Mouse (Mus musculus) spleen, embryonic (tissue): ENCODE measurements around the gene Bad.

Experiments used
- CTCF ChIA-PET: fragments of 350-600 bp; sonication (Branson Sonifier 250); formaldehyde crosslinking; loops from one replicate; lab custom pipeline; 2022; lab: Charles Lee

Bad gene

DNA sequence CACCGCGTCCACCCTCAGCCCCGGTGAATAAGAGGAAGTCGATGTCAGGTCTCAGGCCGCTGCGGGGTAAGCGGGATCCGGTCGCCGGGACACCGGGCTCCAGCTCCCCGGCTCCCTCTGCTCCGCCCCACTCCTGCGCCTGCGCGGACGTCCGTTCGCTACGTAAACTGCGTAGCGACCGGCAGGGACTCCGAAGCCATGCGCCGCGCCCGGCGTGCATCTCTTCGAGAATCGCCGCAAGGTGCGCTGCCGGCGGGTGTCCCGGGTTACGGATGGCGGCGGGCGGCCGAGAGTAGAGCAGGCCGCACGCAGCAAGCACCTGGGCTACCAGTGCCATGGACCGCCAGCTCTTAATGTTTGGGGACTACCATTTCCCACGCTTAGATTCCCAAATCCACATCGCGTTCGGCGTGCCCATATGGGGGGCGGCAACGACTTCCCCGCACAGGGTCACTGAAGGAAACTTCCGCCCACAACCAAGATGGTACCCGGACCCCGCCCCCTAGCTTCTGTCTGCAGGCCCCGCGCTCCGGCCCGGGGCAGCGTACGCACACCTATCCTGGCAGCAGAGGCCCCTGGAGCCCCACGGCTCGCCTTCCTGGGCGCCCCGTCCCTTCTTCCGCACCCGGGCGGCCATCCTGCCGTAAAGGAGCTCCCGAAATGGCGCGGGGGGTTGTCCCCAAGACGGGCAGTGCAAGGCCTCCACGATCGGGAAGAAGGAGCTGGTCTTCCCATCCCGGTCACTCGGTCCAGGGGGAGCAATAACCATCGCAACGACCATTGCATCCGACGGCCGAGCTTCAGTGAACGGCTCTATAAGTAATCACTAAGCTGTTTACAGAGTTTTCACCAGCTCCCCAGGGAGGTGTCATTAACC lies at the start of gene Bad:
Gene Bad (plus strand): TSS at position 490 of the 877 bp plus-strand sequence.
- CTCF ChIA-PET: interaction anchor here (1.1 to 1.9 kb wide), 2 partner anchors 12 to 29 kb away, joined by 4 to 10 read pairs; no protein-coding TSS in a partner anchor

GRCm38 (mm10) chr19:6892512-6892911 lies 49.1 kb upstream of the Bad start:
- CTCF ChIA-PET: no interaction called here

GRCm38 (mm10) chr19:6893731-6894451 lies 47.8 kb upstream of the Bad start:
- CTCF ChIA-PET: no interaction called here

DNA sequence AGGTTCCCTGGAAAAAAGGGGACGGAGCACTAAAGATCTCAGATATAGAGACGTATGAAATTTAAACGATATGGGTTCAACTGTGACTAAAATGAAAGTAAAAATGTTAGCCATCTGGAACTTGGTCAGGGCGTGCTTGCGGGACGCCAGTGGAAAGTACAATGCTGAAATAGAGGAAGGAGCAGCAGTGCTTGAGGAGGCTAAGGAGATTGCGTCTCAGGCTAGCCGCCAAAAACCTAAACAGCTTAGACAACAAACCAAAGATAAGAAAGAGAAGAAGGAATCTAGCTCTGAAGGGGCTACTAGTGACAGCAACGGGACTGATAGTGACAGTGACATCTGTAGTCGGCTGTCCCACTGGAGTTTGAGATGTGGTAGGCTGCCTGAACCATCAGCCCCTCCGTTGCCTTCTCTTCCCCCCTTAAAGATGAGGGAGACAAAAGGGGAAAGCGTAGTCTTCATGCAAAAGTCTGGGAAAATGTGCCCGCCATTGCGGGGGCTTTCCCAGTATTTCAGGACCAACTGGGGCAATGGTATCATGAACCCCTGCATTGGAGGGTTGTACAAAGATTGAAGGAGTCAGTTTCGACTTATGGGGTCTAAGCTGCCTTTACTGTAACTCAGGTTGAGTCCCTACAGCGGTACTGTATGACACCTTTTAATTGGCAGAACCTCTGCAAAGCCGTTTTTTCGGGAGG lies 45.9 kb upstream of the Bad start:
- CTCF ChIA-PET: interaction anchor here (0.6 kb wide), 1 partner anchor 920 kb away, joined by 8 read pairs; no protein-coding TSS in a partner anchor

DNA sequence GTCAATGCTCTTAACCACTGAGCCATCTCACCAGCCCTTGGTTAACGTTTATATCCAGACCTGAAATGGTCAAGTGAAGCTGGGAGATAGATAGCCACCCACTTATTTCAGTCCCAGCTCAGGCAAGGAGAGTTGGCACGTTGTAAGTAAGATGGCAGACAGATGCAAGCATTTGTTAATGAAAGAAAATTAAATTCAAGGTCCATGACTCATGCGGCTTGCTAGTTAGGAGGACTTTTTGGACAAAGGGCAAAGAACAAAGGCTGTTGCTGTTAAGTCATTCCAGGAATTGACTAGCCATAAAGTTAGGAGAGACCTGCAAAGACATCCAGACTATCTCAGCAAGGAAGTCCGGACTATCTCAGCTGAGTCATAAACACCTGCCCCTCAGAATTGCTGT lies 42.0 kb upstream of the Bad start:
- CTCF ChIA-PET: no interaction called here

DNA sequence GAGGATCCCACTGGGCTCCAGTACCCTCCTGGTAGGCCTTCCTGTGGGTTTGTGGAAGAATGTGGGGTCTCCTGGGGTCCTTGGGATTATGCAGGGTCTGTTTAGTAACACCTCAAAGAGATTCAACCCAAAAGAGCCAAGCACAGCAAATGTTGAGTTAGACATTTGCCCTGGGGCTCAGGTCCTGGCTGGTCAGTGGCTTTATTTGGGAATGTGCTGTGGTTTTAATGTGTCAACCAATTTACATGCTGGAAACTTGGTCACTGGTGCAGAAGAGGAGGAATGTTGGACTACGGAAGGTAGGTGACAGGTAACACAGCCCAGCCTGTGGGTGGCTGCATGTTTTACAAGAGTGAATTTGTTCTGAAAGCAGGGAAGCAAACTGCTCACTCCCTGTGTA lies 38.6 kb upstream of the Bad start:
- CTCF ChIA-PET: no interaction called here

DNA sequence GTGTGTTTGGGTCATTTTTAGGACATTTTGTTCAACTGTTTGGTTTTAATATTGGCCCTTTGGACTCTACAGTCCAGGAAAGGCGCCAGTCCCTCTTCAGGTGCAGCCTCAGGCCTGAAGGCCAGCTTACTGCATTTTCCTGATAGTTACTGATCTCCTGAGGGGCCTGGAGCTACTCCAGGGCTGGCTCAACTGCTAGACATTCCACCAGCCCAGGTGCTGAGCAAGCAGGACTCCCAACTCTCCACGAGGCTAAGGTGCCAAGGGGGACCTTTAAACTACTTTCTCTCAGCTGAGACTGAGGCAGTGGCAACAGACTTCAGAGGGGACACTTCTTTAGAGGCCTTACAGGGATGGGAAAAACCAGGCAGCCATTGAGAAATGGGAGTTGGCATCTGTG lies 36.8 kb upstream of the Bad start:
- CTCF ChIA-PET: no interaction called here

DNA sequence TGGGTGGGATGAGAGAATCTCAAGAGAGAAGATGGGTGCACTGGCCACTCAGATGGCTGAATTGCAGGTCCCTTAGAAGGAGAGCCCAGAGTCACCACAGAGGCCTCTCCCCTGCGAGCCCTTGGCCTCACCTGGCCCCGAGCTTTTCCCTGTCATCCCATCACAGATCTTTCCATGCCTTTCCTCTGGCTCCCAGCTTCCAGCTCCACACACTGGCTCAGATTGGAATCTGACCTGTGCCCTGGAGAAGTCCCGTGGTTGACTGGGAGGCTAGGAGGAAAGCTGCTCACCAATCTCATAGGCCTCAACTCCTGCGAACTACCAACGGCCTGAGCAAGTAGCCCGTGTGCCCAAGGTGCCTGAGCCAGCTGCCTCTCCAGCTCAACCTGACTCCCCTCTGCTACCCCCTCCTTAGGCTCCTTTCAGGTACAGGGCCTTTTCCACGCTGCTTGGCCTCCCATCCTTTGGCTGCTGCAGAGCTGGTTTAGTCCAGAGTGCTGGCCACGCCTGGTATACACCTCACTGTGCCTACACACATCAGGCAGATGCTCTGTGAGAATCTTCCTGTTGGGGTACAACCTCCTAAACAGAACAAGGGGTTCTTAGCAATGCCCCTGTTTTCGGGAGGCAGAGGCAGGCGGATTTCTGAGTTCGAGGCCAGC lies 36.0 kb upstream of the Bad start:
- CTCF ChIA-PET: no interaction called here

GRCm38 (mm10) chr19:6906199-6906598 lies 35.5 kb upstream of the Bad start:
- CTCF ChIA-PET: no interaction called here

DNA sequence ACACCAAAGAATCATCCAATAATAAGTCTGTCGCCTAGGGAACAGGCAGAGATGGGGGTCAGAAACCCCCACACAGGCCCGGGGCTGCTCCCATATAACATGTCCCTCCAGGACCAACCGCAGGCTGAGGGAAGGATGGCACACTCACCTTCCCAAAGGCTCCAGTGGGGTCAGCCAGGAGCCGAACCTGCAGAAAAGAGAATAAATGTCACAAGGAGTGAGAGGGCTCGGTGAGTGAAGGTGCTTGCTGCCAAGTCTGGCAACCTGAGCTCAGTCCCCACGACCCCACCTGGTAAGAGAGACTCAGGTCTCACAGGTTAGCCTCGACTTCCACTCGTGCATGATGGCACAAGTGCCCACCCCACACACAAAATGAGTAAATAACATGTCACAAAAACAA lies 34.6 kb upstream of the Bad start:
- CTCF ChIA-PET: no interaction called here

- CTCF ChIA-PET: no interaction called here
Measured at GRCm38 (mm10) chr19:6907811-6908540, 33.7 kb upstream of the Bad start.

DNA sequence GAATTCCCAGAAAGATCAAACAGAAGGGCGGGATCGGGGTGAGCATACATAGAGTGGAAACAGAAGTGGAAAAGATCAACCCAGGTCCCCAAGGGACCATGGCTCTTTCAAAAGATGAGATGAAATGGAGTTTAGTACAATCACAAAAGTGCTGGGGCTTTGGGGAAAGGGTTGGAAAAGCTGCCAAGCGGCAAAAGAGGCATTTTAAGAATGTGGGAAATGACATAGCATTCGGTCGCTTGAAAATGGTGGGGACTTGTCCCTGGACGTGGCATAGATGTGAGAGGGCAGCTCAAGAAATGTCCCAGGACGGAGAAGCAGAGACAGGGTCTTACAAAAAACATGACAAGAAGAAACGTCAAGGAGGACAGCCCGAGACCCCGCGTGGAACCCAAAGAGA lies 32.6 kb upstream of the Bad start:
- CTCF ChIA-PET: no interaction called here

GRCm38 (mm10) chr19:6909507-6910289 lies 32.0 kb upstream of the Bad start, which contains the start of the genes Trmt112 and Prdx5:
Gene Trmt112 (plus strand): TSS chr19:6909698.
Gene Prdx5 (minus strand): TSS chr19:6910106.
- CTCF ChIA-PET: interaction anchor here (0.5 to 0.6 kb wide), 2 partner anchors 27 to 256 kb away, joined by 3 to 4 read pairs; no protein-coding TSS in a partner anchor

GRCm38 (mm10) chr19:6910306-6910705 lies 31.4 kb upstream of the Bad start:
- CTCF ChIA-PET: interaction anchor here (0.5 to 0.6 kb wide), 2 partner anchors 26 to 256 kb away, joined by 3 to 4 read pairs; no protein-coding TSS in a partner anchor

DNA sequence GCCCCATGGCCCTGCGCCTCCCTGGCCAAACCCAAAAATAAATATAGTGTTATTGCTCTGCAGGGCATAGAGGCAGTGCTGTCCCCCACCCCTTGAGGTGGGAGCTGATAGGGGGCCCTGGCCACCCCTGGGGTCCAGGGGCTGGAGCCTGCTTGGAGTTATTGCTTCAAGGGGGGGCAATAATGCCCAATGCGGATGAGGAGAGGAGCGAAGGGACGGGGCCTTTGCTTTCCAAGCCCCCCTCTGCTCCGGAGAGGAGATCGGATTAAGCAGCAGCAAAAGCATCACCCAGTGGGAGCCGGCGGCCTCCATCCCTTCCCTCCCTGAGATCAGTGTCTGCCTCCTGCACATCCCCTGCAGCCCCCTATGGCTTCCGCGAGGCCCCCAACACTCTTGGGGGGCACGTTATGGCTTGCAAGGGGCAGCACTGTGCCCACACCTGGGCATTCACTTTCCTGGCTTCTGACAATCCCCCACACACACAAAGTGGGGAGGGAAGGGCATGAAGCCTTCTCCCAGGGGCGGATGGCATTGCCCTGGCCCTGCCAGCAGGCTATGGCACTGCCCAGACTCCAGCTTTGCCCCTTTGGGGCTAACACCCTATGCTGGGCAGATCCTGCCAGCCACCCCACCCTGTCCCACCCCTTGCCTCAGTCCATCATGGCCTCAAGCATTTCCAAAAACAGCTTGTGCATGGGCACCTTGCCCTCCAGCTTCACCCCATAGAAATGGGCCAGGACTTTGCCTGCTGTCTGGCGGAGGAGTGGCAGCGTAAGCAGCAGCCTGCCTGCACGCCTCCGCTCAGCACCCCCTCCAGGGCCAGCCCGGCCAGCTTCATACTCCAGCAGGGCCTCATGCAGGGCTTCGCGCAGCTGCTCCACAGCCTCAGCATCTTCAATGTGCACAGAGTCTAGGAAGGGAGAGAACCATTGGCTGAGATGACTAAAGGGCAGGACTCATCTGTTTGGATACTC lies 30.3 kb upstream of the Bad start:
- CTCF ChIA-PET: no interaction called here

GRCm38 (mm10) chr19:6912205-6912970 lies 29.3 kb upstream of the Bad start:
- CTCF ChIA-PET: no interaction called here

DNA sequence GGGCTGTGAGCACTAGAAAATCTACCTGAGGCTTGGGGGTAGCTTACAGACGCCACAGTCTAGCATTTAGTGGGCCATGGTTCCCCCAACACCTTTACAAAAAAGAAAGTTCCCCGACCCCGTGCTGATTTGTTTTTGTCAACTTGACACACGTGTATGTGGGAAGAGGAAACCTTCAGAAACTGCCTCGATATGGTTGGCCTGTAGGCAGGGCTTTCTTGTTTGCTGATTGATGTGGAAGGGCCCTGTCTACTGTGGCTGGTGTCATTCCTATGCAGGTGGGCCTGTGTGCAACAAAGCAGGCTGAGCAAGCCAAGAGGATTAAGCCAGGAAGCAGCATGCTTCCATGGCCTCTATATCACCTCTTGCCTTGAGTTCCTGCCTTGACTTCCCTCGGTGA lies 28.6 kb upstream of the Bad start:
- CTCF ChIA-PET: no interaction called here

- CTCF ChIA-PET: no interaction called here
Measured at GRCm38 (mm10) chr19:6913991-6914390, 27.7 kb upstream of the Bad start.
